Mouse (Mus musculus) heart, postnatal 0 days (tissue): ENCODE results near the gene Vipr1.

Experiments
- CTCF ChIP-seq: IDR thresholded peaks from 2 replicates; pipeline ENCODE4 v1.5.1; 2016; ENCODE audit warnings: antibody characterized with exemption, control low read depth, low read depth
- EP300 ChIP-seq: IDR thresholded peaks from 2 replicates; pipeline ENCODE4 v1.6.1; 2016; ENCODE audit warnings: antibody characterized with exemption, low read depth

GRCm38 (mm10) chr9:121682037-121682680 lies 39.6 kb downstream of the Vipr1 start:
- no peak for TF ChIP-seq CTCF
- no peak for TF ChIP-seq EP300
